Mouse (Mus musculus) urinary bladder, postnatal 36 days (tissue): Measurements from ENCODE around the gene Sgsm3.

Experiments used
- DNase-seq, 2 experiments: peaks; one replicate each; pipeline ENCODE4 v3.0.0; 2022; ENCODE audit warnings: low spot score in 2 of 2, mixed read lengths in 1 of 2

Gene Sgsm3

GRCm38 (mm10) chr15:80979611-80980010 is 2.0 kb downstream of the Sgsm3 start:
- DNase-seq, result no peak

- no peak for DNase-seq
Measured at GRCm38 (mm10) chr15:80981176-80981575, 3.6 kb downstream of the Sgsm3 start.

- DNase-seq, result no peak
Measured at GRCm38 (mm10) chr15:80983264-80983663, 5.7 kb downstream of the Sgsm3 start.

- DNase-seq, result no peak
Measured at GRCm38 (mm10) chr15:80988331-80988730, 10.8 kb downstream of the Sgsm3 start.

- peak; percentile 26 to 36 for DNase-seq
Measured at GRCm38 (mm10) chr15:80989712-80990111, 12.1 kb downstream of the Sgsm3 start.

- DNase-seq, result no peak
Measured at GRCm38 (mm10) chr15:80994959-80995358, 17.4 kb downstream of the Sgsm3 start.

GRCm38 (mm10) chr15:80996090-80996835 is 18.7 kb downstream of the Sgsm3 start:
- DNase-seq, result no peak

GRCm38 (mm10) chr15:80997077-80997476 is 19.5 kb downstream of the Sgsm3 start:
- no peak for DNase-seq

GRCm38 (mm10) chr15:81000419-81001138 is 23.0 kb downstream of the Sgsm3 start:
- no peak for DNase-seq

GRCm38 (mm10) chr15:81006127-81006735 is 28.7 kb downstream of the Sgsm3 start:
- no peak for DNase-seq

- no peak for DNase-seq
Measured at GRCm38 (mm10) chr15:81007339-81007738, 29.8 kb downstream of the Sgsm3 start.

- no peak for DNase-seq
Measured at GRCm38 (mm10) chr15:81007905-81008304, 30.3 kb downstream of the Sgsm3 start.

- DNase-seq, result no peak
Measured at GRCm38 (mm10) chr15:81008689-81009123, 31.1 kb downstream of the Sgsm3 start.

- no peak for DNase-seq
Measured at GRCm38 (mm10) chr15:81010114-81010513, 32.5 kb downstream of the Sgsm3 start.

- no peak for DNase-seq
Measured at GRCm38 (mm10) chr15:81011523-81011922, 34.0 kb downstream of the Sgsm3 start.

- DNase-seq, result no peak
Measured at GRCm38 (mm10) chr15:81012359-81012758, 34.8 kb downstream of the Sgsm3 start.

GRCm38 (mm10) chr15:81013186-81013585 is 35.6 kb downstream of the Sgsm3 start:
- DNase-seq, result no peak

- DNase-seq, result peak; percentile 35 to 53
Measured at GRCm38 (mm10) chr15:81015068-81015744, 37.6 kb downstream of the Sgsm3 start.

- DNase-seq, result no peak
Measured at GRCm38 (mm10) chr15:81016488-81016887, 38.9 kb downstream of the Sgsm3 start.

GRCm38 (mm10) chr15:81017308-81017707 is 39.7 kb downstream of the Sgsm3 start:
- DNase-seq, result no peak

- no peak for DNase-seq
Measured at GRCm38 (mm10) chr15:81021377-81021776, 43.8 kb downstream of the Sgsm3 start.

- no peak for DNase-seq
Measured at GRCm38 (mm10) chr15:81022437-81022836, 44.9 kb downstream of the Sgsm3 start.
